Mouse (Mus musculus) hindbrain, postnatal 0 days (tissue): ENCODE data around the gene Tmem229b. TPM values are rescaled to one million over a fixed set of nuclear protein-coding genes. Genes with fewer than 3 reads are reported as not detected.

Experiments used
- ATAC-seq: fragments of 200-750 bp; cut with Nextera tagmentation; 2 replicates; pipeline ENCODE4 v1.8.0; 2017; ENCODE audit warnings: mild to moderate bottlenecking, moderate TSS enrichment, moderate library complexity
- DNase-seq: peaks from one replicate; pipeline ENCODE4 v3.0.0-alpha.2; 2015; ENCODE audit warnings: low spot score
- H3K27ac ChIP-seq: fragments of 300-500 bp; sonication (generic); 2 replicates; pipeline ENCODE4 v1.5.1; 2014; ENCODE audit warnings: mild to moderate bottlenecking
- H3K27me3 ChIP-seq: fragments of 300-500 bp; sonication (generic); 2 replicates; pipeline ENCODE4 v1.6.1; 2014; ENCODE audit warnings: low read length, mixed read lengths; ENCODE audit not compliant: insufficient read depth
- H3K36me3 ChIP-seq: fragments of 300-500 bp; sonication (generic); 2 replicates; pipeline ENCODE4 v1.6.1; 2014; ENCODE audit warnings: low read length, mixed read lengths; ENCODE audit not compliant: insufficient read depth
- H3K4me1 ChIP-seq: fragments of 300-500 bp; sonication (generic); 2 replicates; pipeline ENCODE4 v1.6.1; 2014; ENCODE audit warnings: antibody characterized with exemption, low read length, mixed read lengths; ENCODE audit not compliant: insufficient read depth
- H3K4me2 ChIP-seq: fragments of 300-500 bp; sonication (generic); 2 replicates; pipeline ENCODE4 v1.6.1; 2014; ENCODE audit warnings: low read depth, mild to moderate bottlenecking, low read length, moderate library complexity, mixed read lengths
- H3K4me3 ChIP-seq: fragments of 300-500 bp; sonication (generic); 2 replicates; pipeline ENCODE4 v1.5.1; 2014; ENCODE audit warnings: low read length
- H3K9ac ChIP-seq: fragments of 300-500 bp; sonication (generic); replicated peaks from 2 replicates; pipeline ENCODE4 v1.6.1; 2014; ENCODE audit warnings: mild to moderate bottlenecking, low read length, moderate library complexity, mixed read lengths
- H3K9me3 ChIP-seq: fragments of 300-500 bp; sonication (generic); 2 replicates; pipeline ENCODE4 v1.6.1; 2016; ENCODE audit warnings: low read length, mixed read lengths
- CTCF ChIP-seq: IDR thresholded peaks from 2 replicates; pipeline ENCODE4 v1.5.1; 2016; ENCODE audit warnings: antibody characterized with exemption, control low read depth, low read depth
- WGBS: fragments of 180-500 bp; shearing (Covaris S2); extraction: QIAGEN DNeasy Blood & Tissue Kit; methylation state at CpG from one replicate; pipeline ENCODE4 v1.1.7; 2014; 5-methylcytosine and 5-hydroxymethylcytosine counted together
- polyA plus RNA-seq: library from polyadenylated mRNA; unstranded; fragments of >200 nt; fragmentation: Nextera tagmentation; extraction: Ambion mirVana; gene quantifications from 2 replicates; pipeline ENCODE4 v1.2.1, GENCODE M21; 2015
- total RNA-seq: library from RNA; depleted of rRNA; stranded (reverse); fragments of >200 nt; gene quantifications from 2 replicates; pipeline ENCODE4 v1.2.3, GENCODE M21; 2014

The Tmem229b gene
- total and polyA plus RNA-seq, 2 experiments from 2014 or later: 54.4 to 192 TPM

DNA sequence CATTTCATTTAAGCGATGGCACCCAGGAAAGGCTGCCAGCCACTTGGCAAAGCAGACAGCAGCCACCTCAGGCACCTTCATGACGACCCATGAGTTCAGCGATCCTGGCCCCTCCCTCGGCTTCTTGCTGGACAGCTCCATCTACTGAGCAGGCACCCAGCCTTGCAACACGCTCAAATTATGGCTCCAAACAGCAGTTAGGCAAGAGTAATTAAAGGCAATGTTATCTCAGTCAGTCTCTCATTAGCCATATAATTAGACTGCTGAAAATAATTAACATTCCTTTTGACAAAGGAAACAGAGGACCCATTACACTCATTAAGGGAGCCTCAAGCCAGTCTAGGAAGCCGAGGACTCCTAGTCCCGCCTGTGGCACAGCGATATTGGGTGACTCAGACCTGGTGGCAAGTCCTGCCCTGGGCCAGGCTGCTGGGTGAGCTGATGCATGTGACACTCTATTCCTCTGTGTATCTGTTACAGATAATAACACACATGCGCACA is 19.8 kb downstream of the Tmem229b start:
- Histone ChIP-seq H3K27ac (no peak overlapping the region), H3K4me3 (no peak overlapping the region), H3K9ac (no peak overlapping the region), H3K4me2 (no peak overlapping the region), H3K4me1 (peaks cover 12% of the 10 kb centered on the region; the same call in 1 of the 2 replicates), H3K27me3 (no peaks in the 10 kb centered on the region), H3K36me3 (no peaks in the 10 kb centered on the region), H3K9me3 (no peaks in the 10 kb centered on the region)
- ATAC-seq (peak; percentile 44; the same call in 1 of the 2 replicates), DNase-seq (peak; percentile 41)
- TF ChIP-seq CTCF: peak; percentile 12; the same call in 1 of the 2 replicates
- WGBS: 47% methylated on average over 9 of the region's 9 CpGs

GRCm38 (mm10) chr12:78984035-78984432 is 23.4 kb downstream of the Tmem229b start:
- H3K4me1 ChIP-seq: peaks cover 12% of the 10 kb centered on the region; the same call in 1 of the 2 replicates
- H3K27ac ChIP-seq: no peak overlapping the region; the same call in 1 of the 2 replicates
- ATAC-seq (peak; percentile 88), DNase-seq (peak; percentile 84)
- no peak overlapping the region for H3K4me3 ChIP-seq
- H3K9me3 ChIP-seq: no peaks in the 10 kb centered on the region
- TF ChIP-seq CTCF: no peak
- no peaks in the 10 kb centered on the region for H3K27me3 ChIP-seq
- no peak overlapping the region for H3K9ac ChIP-seq
- no peaks in the 10 kb centered on the region for H3K36me3 ChIP-seq
- WGBS: 36% methylated on average over 3 of the region's 3 CpGs
- no peak overlapping the region for H3K4me2 ChIP-seq

DNA sequence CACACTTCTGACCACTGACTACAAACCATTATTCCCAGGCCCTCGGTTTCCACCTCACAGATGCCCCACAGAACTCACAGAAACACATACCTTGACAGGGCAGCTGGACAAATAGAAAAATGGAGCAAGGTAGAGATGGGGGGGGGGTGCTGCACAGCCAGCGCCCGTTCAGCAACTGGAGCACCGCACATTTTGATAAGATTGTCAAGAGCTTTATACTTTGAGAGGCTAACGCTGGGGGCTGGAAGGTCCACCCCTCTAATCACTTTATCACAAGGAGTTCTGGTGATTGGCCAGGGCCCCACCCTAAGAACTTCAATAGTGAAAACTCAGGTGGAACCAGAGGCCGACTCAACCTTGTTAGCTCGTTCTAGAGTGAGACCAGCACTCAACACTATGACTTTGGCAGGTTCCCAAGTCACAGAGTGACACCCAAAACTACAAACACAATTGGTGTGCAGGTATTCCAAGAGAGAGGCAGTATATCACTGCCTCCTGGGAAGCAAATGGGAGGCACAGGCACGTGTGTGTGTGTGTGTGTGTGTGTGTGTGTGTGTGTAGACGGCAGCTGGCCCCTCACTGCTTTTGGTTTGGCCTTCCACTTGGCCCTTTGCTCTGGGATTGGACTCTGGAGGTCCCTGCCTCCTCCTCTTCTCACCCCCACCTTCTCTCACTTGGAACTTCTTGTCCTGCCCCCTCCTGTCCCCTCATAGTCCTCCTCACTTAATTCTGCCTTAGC is 24.0 kb downstream of the Tmem229b start:
- H3K27me3 ChIP-seq: no peaks in the 10 kb centered on the region
- no peak overlapping the region for H3K4me2 ChIP-seq
- no peaks in the 10 kb centered on the region for H3K36me3 ChIP-seq
- DNase-seq: peak; percentile 10
- no peak for TF ChIP-seq CTCF
- 75% methylated on average over 9 of the region's 9 CpGs for WGBS
- no peak overlapping the region for H3K9ac ChIP-seq
- H3K4me1 ChIP-seq: peaks cover 12% of the 10 kb centered on the region; the same call in 1 of the 2 replicates
- H3K4me3 ChIP-seq: no peak overlapping the region
- H3K9me3 ChIP-seq: no peaks in the 10 kb centered on the region
- ATAC-seq: peak; percentile 39
- no peak overlapping the region for H3K27ac ChIP-seq

DNA sequence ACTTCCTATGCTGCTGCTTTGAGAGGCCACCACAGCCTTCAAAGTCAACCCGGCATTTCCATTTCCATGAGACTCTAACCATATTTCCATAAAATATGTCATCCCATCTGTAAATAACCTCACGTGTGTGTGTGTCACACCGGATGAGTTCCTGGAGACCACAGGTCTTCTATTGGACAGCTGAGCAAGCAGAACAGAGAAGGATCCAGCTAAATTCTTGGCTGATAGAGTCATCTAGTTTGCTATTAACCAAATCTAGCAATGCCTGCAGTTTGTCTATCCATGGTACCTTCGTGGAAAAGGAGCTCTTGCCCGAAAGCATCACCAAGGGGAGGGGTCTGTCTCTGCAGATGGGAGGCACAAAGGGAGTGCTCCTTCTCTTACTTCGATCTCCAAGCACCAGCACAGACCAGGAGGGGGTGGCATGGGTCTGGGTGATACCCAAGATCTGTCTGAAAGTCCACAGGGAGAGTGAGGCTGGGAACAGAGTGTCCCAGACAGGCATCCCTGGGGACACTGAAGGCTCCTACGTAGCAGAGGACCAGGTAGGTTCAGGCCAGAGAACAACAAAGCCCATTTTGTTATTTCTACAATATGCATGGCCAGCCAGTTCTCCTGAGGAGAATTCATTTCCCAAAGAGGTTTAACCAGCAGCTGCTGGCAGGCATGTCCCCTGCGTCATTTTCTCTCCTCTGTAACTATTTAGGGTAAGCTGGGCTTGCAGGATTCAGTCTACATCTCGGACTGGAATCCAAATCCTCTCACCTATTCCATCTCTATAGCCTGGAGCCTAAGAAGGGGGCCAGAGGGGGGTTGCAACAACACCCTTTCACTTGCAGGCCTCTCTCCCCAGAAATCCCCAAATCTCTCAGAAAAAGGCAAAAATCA is 25.2 kb downstream of the Tmem229b start:
- Histone ChIP-seq H3K4me2 (no peak overlapping the region), H3K27ac (peak overlapping the region; percentile 15; the same call in 1 of the 2 replicates), H3K4me3 (no peak overlapping the region), H3K4me1 (peaks cover 12% of the 10 kb centered on the region; the same call in 1 of the 2 replicates), H3K27me3 (no peaks in the 10 kb centered on the region), H3K36me3 (no peaks in the 10 kb centered on the region), H3K9me3 (no peaks in the 10 kb centered on the region), H3K9ac (no peak overlapping the region)
- TF ChIP-seq CTCF: no peak
- no peak for DNase-seq
- ATAC-seq: no peak
- WGBS: 68% methylated on average over 9 of the region's 9 CpGs

GRCm38 (mm10) chr12:78981131-78981530 is 26.3 kb downstream of the Tmem229b start:
- DNase-seq: no peak
- TF ChIP-seq CTCF: no peak
- H3K4me2 ChIP-seq: no peak overlapping the region
- H3K36me3 ChIP-seq: no peaks in the 10 kb centered on the region
- H3K27ac ChIP-seq: no peak overlapping the region
- WGBS: 76% methylated on average over 2 of the region's 2 CpGs
- ATAC-seq: no peak
- no peak overlapping the region for H3K9ac ChIP-seq
- peaks cover 12% of the 10 kb centered on the region; the same call in 1 of the 2 replicates for H3K4me1 ChIP-seq
- H3K27me3 ChIP-seq: no peaks in the 10 kb centered on the region
- H3K9me3 ChIP-seq: no peaks in the 10 kb centered on the region
- no peak overlapping the region for H3K4me3 ChIP-seq

GRCm38 (mm10) chr12:78980683-78981091 is 26.7 kb downstream of the Tmem229b start:
- ATAC-seq: no peak
- Histone ChIP-seq H3K9me3 (no peaks in the 10 kb centered on the region), H3K9ac (no peak overlapping the region), H3K4me2 (no peak overlapping the region), H3K4me3 (no peak overlapping the region), H3K27me3 (no peaks in the 10 kb centered on the region), H3K36me3 (no peaks in the 10 kb centered on the region), H3K27ac (no peak overlapping the region), H3K4me1 (peaks cover 12% of the 10 kb centered on the region; the same call in 1 of the 2 replicates)
- peak; percentile 7 for DNase-seq
- 84% methylated on average over 5 of the region's 5 CpGs for WGBS
- no peak for TF ChIP-seq CTCF
